Mouse (Mus musculus) intestine, postnatal 0 days (tissue): ENCODE results near the gene Cs. TPM values are rescaled to one million over a fixed set of nuclear protein-coding genes. Genes with fewer than 3 reads are reported as not detected.

Experiments used
- ATAC-seq: fragments of 200-750 bp; cut with Nextera tagmentation; 2 replicates; pipeline ENCODE4 v1.8.0; 2017; ENCODE audit warnings: mild to moderate bottlenecking, moderate TSS enrichment, moderate library complexity
- H3K27ac ChIP-seq: fragments of 300-500 bp; sonication (generic); 2 replicates; pipeline ENCODE4 v1.5.1; 2014; ENCODE audit warnings: mild to moderate bottlenecking, low read depth, low read length, moderate library complexity
- H3K27me3 ChIP-seq: fragments of 300-500 bp; sonication (generic); replicated peaks from 2 replicates; pipeline ENCODE4 v1.6.1; 2014; ENCODE audit warnings: low read length, mixed read lengths; ENCODE audit not compliant: control insufficient read depth, insufficient read depth
- H3K36me3 ChIP-seq: fragments of 300-500 bp; sonication (generic); 2 replicates; pipeline ENCODE4 v1.6.1; 2014; ENCODE audit warnings: mild to moderate bottlenecking, moderate library complexity; ENCODE audit not compliant: control insufficient read depth, insufficient read depth
- H3K4me1 ChIP-seq: fragments of 300-500 bp; sonication (generic); replicated peaks from 2 replicates; pipeline ENCODE4 v1.6.1; 2014; ENCODE audit warnings: antibody characterized with exemption, low read length, mixed read lengths; ENCODE audit not compliant: control insufficient read depth, insufficient read depth
- H3K4me2 ChIP-seq: fragments of 300-500 bp; sonication (generic); replicated peaks from 2 replicates; pipeline ENCODE4 v1.6.1; 2014; ENCODE audit warnings: low read depth, mild to moderate bottlenecking, moderate library complexity
- H3K4me3 ChIP-seq: fragments of 300-500 bp; sonication (generic); 2 replicates; pipeline ENCODE4 v1.5.1; 2014; ENCODE audit warnings: low read depth, low read length
- H3K9ac ChIP-seq: fragments of 300-500 bp; sonication (generic); 2 replicates; pipeline ENCODE4 v1.6.1; 2014; ENCODE audit warnings: mild to moderate bottlenecking, low read depth, low read length
- H3K9me3 ChIP-seq: fragments of 300-500 bp; sonication (generic); 2 replicates; pipeline ENCODE4 v1.6.1; 2016; ENCODE audit warnings: mixed run types; ENCODE audit not compliant: control insufficient read depth
- CTCF ChIP-seq: sonication (generic); IDR thresholded peaks from 2 replicates; pipeline ENCODE4 v1.5.1; 2016; ENCODE audit warnings: low read depth, mild to moderate bottlenecking, control low read depth, antibody characterized with exemption, moderate library complexity
- WGBS: fragments of 180-500 bp; shearing (Covaris S2); extraction: QIAGEN DNeasy Blood & Tissue Kit; methylation state at CpG from one replicate; pipeline ENCODE4 v1.1.7; 2014; 5-methylcytosine and 5-hydroxymethylcytosine counted together
- polyA plus RNA-seq: library from polyadenylated mRNA; unstranded; fragments of >200 nt; fragmentation: Nextera tagmentation; extraction: Ambion mirVana; gene quantifications from 2 replicates; pipeline ENCODE4 v1.2.1, GENCODE M21; 2015

Gene Cs
- polyA plus RNA-seq, 1 experiment from 2014 or later: 266 TPM

DNA sequence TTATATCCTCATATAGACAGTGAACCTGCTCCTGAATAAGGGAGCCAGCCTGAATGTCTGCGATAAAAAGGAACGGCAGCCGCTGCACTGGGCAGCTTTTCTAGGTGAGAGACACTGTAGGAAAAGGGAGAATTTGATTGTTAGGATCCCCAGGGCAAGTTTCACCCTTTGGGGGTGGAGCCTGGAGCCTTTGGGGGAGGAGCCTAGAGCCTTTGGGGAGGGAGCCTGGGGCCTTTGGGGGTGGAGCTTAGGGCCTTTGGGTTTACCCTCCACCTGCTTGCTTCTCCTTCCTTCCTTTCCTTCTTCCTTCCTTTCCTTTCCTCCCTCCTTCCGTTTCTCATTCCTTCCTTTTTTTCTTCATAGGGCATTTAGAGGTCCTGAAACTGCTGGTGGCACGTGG, 43.0 kb downstream of the Cs start:
- no peak overlapping the region for H3K4me3 ChIP-seq
- no peaks in the 10 kb centered on the region for H3K27me3 ChIP-seq
- no peaks in the 10 kb centered on the region for H3K9me3 ChIP-seq
- no peak for TF ChIP-seq CTCF
- H3K9ac ChIP-seq: no peak overlapping the region
- 84% methylated on average over 5 of the region's 5 CpGs for WGBS
- H3K4me1 ChIP-seq: 0 out of 2 replicates have a peak, but pooled peaks cover 3% of the 10 kb centered on the region
- no peak overlapping the region for H3K27ac ChIP-seq
- ATAC-seq: no peak
- H3K36me3 ChIP-seq: peaks cover 44% of the 10 kb centered on the region
- H3K4me2 ChIP-seq: no peak overlapping the region

DNA sequence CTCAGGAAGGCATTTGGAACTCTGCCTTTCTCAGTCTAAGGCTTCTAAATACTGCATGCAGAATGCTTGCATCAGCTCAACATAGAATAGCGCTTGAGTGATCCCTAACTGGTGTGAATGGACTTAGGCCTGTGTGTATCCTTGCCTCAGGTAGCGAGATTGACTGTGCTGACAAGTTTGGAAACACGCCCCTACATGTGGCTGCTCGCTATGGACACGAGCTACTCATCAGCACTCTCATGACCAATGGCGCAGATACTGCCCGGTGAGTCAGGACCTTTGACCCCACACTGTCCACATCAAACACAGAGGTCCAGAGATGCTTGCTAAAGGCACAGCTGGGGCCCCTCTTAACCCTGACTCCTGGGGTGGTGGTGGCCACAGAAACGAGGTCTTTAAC, 44.9 kb downstream of the Cs start:
- Histone ChIP-seq H3K9ac (no peak overlapping the region), H3K4me3 (no peak overlapping the region), H3K4me1 (0 out of 2 replicates have a peak, but pooled peaks cover 3% of the 10 kb centered on the region), H3K4me2 (no peak overlapping the region), H3K27me3 (no peaks in the 10 kb centered on the region), H3K9me3 (no peaks in the 10 kb centered on the region), H3K36me3 (peaks cover 63% of the 10 kb centered on the region), H3K27ac (0 out of 2 replicates have a peak overlapping the region, but pooled peaks have one; percentile 4)
- TF ChIP-seq CTCF: no peak
- peak; percentile 79 for ATAC-seq
- 65% methylated on average over 8 of the region's 8 CpGs for WGBS

DNA sequence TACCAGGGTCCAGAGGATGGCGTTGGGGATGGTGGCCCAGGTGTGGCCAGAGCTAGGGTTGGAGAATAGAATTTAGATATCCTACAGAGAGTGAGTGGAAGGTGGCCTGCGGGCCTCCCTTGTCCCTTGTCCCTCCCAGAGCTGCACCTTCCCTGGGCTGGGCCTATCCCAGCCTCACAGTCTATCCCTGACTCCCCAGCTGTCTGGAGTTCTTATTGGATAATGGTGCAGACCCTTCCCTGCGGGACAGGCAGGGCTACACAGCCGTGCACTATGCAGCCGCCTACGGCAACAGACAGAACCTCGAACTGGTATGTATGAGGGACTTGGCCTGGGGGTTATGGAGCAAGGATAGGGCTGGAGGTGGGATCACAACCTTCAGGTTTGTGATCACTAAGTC, 48.4 kb downstream of the Cs start:
- 95% methylated on average over 7 of the region's 7 CpGs for WGBS
- TF ChIP-seq CTCF: no peak
- H3K4me1 ChIP-seq: no peaks in the 10 kb centered on the region
- no peak overlapping the region for H3K4me2 ChIP-seq
- no peaks in the 10 kb centered on the region for H3K27me3 ChIP-seq
- no peak overlapping the region for H3K4me3 ChIP-seq
- no peaks in the 10 kb centered on the region for H3K9me3 ChIP-seq
- H3K36me3 ChIP-seq: peaks cover 89% of the 10 kb centered on the region
- no peak overlapping the region for H3K9ac ChIP-seq
- no peak overlapping the region for H3K27ac ChIP-seq
- no peak for ATAC-seq

DNA sequence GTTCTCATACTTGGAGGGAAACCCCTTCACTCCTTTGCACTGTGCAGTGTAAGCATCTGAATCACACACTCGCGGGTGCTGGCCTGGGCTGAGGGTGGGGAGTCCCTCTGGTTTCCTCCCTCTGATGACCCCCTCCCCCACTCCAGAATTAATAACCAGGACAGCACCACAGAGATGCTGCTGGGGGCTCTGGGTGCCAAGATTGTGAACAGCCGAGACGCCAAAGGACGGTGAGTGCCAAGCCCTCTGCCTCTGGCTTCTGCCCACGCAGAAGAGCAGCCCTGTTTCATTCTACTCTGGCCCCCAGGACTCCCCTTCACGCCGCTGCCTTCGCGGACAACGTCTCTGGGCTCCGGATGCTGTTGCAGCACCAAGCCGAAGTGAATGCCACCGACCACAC, 51.4 kb downstream of the Cs start:
- Histone ChIP-seq H3K27me3 (no peaks in the 10 kb centered on the region), H3K4me3 (no peak overlapping the region), H3K9me3 (no peaks in the 10 kb centered on the region), H3K36me3 (peaks cover 88% of the 10 kb centered on the region), H3K4me2 (no peak overlapping the region), H3K4me1 (no peaks in the 10 kb centered on the region), H3K27ac (no peak overlapping the region), H3K9ac (no peak overlapping the region)
- TF ChIP-seq CTCF: no peak
- 92% methylated on average over 14 of the region's 14 CpGs for WGBS
- ATAC-seq: no peak

DNA sequence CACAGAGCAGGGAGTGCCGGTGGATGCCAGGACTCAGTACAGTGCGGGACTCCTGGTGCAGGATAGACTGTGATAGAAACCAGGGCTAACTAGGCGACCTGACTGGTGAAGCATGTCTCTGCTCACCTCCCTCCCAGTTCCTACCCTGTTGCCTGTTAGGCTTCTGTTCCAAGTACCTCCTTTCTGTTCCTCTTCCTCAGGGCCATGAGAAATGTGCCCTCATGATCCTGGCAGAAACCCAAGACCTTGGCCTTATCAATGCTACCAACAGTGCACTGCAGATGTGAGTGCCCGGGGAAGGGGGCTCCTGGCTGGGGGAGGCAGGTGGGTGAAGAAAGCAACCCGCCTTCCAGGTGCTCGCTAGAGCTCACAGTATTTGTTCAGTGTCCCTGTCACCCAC, 52.0 kb downstream of the Cs start:
- ATAC-seq: no peak
- Histone ChIP-seq H3K4me2 (no peak overlapping the region), H3K27ac (no peak overlapping the region), H3K4me3 (no peak overlapping the region), H3K9ac (no peak overlapping the region), H3K9me3 (no peaks in the 10 kb centered on the region), H3K36me3 (peaks cover 89% of the 10 kb centered on the region), H3K27me3 (no peaks in the 10 kb centered on the region), H3K4me1 (no peaks in the 10 kb centered on the region)
- no peak for TF ChIP-seq CTCF
- 85% methylated on average over 6 of the region's 6 CpGs for WGBS

DNA sequence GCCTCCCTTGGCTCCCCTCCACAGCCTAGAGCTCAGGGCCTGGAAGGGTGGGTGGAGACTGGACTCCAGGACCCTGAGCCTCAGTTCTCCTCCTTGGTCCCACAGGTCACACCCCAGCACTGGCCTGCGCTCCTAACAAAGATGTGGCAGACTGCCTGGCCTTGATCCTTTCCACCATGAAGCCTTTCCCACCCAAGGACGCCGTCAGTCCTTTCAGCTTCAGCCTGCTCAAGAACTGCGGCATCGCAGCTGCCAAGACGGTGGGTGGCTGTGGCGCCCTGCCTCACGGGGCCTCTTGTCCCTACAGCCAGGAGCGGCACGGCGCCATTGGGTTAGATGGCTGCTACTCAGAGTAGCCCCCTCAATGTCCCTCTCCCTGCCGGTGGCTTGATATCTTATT, 52.8 kb downstream of the Cs start:
- Histone ChIP-seq H3K27ac (no peak overlapping the region), H3K9me3 (no peaks in the 10 kb centered on the region), H3K9ac (no peak overlapping the region), H3K4me1 (no peaks in the 10 kb centered on the region), H3K4me3 (no peak overlapping the region), H3K36me3 (peaks cover 94% of the 10 kb centered on the region), H3K27me3 (no peaks in the 10 kb centered on the region), H3K4me2 (no peak overlapping the region)
- no peak for TF ChIP-seq CTCF
- ATAC-seq: no peak
- 88% methylated on average over 12 of the region's 12 CpGs for WGBS

DNA sequence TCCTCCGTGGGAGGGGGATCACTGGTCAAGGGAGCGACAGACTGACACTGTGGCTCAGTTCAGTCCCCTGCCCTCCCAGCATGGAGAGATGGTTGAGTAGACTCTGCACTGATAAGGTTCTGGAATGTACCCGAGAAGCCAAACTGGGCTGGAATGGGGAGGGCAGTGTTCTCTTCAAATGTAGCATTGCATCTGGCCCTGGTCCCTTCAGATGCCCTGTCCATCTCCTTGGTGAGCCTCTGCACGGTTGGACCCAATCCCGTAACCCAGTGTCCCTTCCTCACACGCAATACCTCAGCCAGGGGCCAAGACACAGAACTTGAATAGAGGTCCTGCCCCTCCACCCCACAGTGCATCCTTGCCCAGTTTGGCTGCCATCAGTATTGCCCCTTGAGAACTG, 54.3 kb downstream of the Cs start:
- H3K9ac ChIP-seq: no peak overlapping the region
- no peak for TF ChIP-seq CTCF
- no peaks in the 10 kb centered on the region for H3K9me3 ChIP-seq
- H3K4me1 ChIP-seq: 0 out of 2 replicates have a peak, but pooled peaks cover 3% of the 10 kb centered on the region
- H3K27ac ChIP-seq: 0 out of 2 replicates have a peak overlapping the region, but pooled peaks have one; percentile 21
- WGBS: 69% methylated on average over 6 of the region's 6 CpGs
- H3K4me2 ChIP-seq: no peak overlapping the region
- H3K4me3 ChIP-seq: no peak overlapping the region
- ATAC-seq: no peak
- H3K36me3 ChIP-seq: peaks cover 86% of the 10 kb centered on the region
- no peaks in the 10 kb centered on the region for H3K27me3 ChIP-seq
